Mouse (Mus musculus) midbrain, embryonic 15.5 days (tissue): ENCODE measurements around the gene Itga6. TPM values are rescaled to one million over a fixed set of nuclear protein-coding genes. Genes with fewer than 3 reads are reported as not detected.
"Not testable (repeated sequence)": the region's sequence is repeated elsewhere in the genome, so short reads cannot be mapped to it uniquely, and the experiment has no call there.

Experiments
- ATAC-seq: fragments of 200-750 bp; cut with Nextera tagmentation; replicated peaks from 2 replicates; pipeline ENCODE4 v1.8.0; 2017; ENCODE audit warnings: moderate TSS enrichment
- H3K27ac ChIP-seq: fragments of 300-500 bp; sonication (generic); 2 replicates; pipeline ENCODE4 v1.5.1; 2015; ENCODE audit warnings: mild to moderate bottlenecking, inconsistent platforms
- H3K27me3 ChIP-seq: fragments of 300-500 bp; sonication (generic); replicated peaks from 2 replicates; pipeline ENCODE4 v1.6.1; 2015; ENCODE audit warnings: inconsistent platforms
- H3K36me3 ChIP-seq: fragments of 300-500 bp; sonication (generic); replicated peaks from 2 replicates; pipeline ENCODE4 v1.6.1; 2015; ENCODE audit warnings: inconsistent platforms
- H3K4me1 ChIP-seq: fragments of 300-500 bp; sonication (generic); 2 replicates; pipeline ENCODE4 v1.6.1; 2015; ENCODE audit warnings: inconsistent platforms
- H3K4me2 ChIP-seq: fragments of 300-500 bp; sonication (generic); 2 replicates; pipeline ENCODE4 v1.6.1; 2015; ENCODE audit warnings: inconsistent platforms, mild to moderate bottlenecking, moderate library complexity
- H3K4me3 ChIP-seq: fragments of 300-500 bp; sonication (generic); 2 replicates; pipeline ENCODE4 v1.5.1; 2015; ENCODE audit warnings: mild to moderate bottlenecking, inconsistent platforms
- H3K9ac ChIP-seq: fragments of 300-500 bp; sonication (generic); 2 replicates; pipeline ENCODE4 v1.6.1; 2015; ENCODE audit warnings: mild to moderate bottlenecking, inconsistent platforms
- H3K9me3 ChIP-seq: fragments of 300-500 bp; sonication (generic); 2 replicates; pipeline ENCODE4 v1.6.1; 2016; ENCODE audit warnings: inconsistent platforms
- WGBS: fragments of 180-500 bp; shearing (Covaris S2); methylation state at CpG from one replicate; pipeline ENCODE4 v1.1.7; 2015; ENCODE audit warnings: mixed read lengths; 5-methylcytosine and 5-hydroxymethylcytosine counted together
- polyA plus RNA-seq: library from polyadenylated mRNA; unstranded; fragments of >200 nt; fragmentation: Nextera tagmentation; extraction: Ambion mirVana; gene quantifications from 2 replicates; pipeline ENCODE4 v1.2.1, GENCODE M21; 2015

Gene Itga6
- polyA plus RNA-seq, 1 experiment from 2014 or later = 19.2 TPM

DNA sequence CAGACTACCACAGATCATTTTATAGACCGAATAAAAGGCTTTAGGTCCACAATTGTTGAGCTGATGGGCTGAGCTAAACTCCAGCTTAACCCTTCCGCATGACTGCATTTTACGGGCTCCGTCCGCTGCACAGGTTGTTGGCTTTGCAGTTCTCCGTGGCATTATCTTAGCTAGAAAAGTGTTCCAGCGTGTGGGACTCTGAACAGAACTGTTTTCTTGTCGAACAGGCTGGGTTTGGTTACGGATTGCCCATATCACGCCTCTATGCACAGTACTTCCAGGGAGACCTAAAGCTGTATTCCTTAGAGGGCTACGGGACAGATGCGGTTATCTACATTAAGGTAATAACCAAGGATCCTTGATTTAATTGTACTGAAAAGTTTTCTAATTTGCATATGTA is 152.0 kb downstream of the Itga6 start:
- Histone ChIP-seq H3K4me3 (no peak overlapping the region), H3K27ac (no peak overlapping the region)
- WGBS = 48% methylated on average over 12 of the region's 12 CpGs

DNA sequence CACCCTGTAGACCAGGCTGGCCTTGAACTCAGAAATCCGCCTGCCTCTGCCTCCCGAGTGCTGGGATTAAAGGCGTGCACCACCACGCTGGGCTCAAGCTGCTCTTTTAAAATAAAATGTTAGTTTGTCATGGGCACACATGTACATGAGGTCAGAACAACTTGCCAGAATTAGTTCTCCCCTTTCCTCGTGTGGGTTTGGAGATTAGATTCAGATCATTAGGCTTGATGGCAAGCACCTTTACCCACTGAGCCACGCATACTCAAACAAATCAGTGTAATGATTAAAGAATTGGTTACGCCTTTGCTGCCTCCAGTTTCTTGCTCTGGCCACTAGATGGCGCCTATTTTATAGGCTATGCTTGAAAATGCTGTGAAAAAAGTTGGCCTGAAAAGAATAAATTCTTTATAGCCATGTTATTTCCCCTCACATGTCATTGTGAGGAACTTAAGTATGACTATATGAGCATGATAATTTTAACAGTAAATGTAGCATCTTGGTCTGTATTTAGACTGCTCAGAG is 153.0 kb downstream of the Itga6 start:
- Histone ChIP-seq H3K9me3 (no peaks in the 10 kb centered on the region), H3K4me2 (no peak overlapping the region), H3K27ac (no peak overlapping the region), H3K4me1 (no peaks in the 10 kb centered on the region), H3K9ac (no peak overlapping the region), H3K27me3 (no peaks in the 10 kb centered on the region), H3K4me3 (no peak overlapping the region), H3K36me3 (no peaks in the 10 kb centered on the region)
- WGBS = 54% methylated on average over 8 of the region's 8 CpGs
- ATAC-seq = no peak

More for the DNA sequence above, 152.0 kb downstream of the Itga6 start:
- no peak for ATAC-seq
- no peaks in the 10 kb centered on the region for H3K9me3 ChIP-seq
- no peak overlapping the region for H3K4me2 ChIP-seq
- H3K4me1 ChIP-seq = no peaks in the 10 kb centered on the region
- H3K9ac ChIP-seq = no peak overlapping the region
- H3K36me3 ChIP-seq = no peaks in the 10 kb centered on the region
- no peaks in the 10 kb centered on the region for H3K27me3 ChIP-seq

DNA sequence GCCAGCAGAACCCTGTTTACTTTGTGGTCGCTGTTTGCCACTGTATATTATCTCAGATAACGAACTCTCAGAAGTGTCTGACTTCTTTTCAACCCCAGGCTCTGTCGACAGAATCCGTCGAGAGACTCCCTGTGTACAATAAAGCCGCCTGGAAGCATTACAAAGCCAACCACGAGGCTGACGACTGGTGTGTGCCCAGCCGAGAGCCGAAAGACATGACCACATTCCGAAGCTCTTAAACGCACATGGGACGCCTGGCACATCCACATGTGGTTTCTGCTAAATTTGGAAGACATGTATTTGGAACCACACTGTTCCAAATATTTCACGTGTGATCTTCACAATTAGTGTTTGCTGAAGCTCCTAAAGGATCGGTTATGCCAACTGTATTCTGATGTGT is 154.5 kb downstream of the Itga6 start:
- Histone ChIP-seq H3K27me3 (no peaks in the 10 kb centered on the region), H3K9ac (no peak overlapping the region), H3K9me3 (no peaks in the 10 kb centered on the region), H3K4me1 (no peaks in the 10 kb centered on the region), H3K36me3 (no peaks in the 10 kb centered on the region), H3K27ac (no peak overlapping the region), H3K4me2 (no peak overlapping the region), H3K4me3 (no peak overlapping the region)
- 89% methylated on average over 15 of the region's 15 CpGs for WGBS
- ATAC-seq = no peak

DNA sequence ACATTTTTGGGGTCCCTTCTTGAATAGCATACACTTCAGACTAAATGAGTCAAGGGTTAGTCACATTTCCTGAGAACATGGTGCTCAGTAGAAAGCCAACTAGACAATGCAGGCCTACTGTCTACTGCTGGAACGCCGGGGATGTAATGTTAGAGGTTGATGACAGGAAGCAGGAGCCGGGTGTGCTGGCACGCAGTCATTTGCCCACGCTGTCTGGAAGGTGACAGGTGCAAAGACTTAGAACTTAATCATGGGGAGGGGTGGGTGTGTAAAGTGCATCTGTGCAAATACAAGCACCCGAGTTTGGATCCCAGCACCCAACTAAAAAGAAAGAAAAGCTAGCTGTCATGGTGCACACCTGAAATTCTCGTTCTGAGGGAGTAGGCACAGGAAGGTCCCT is 159.7 kb downstream of the Itga6 start:
- no peaks in the 10 kb centered on the region for H3K4me1 ChIP-seq
- no peak overlapping the region for H3K4me2 ChIP-seq
- no peaks in the 10 kb centered on the region for H3K9me3 ChIP-seq
- no peak for ATAC-seq
- no peaks in the 10 kb centered on the region for H3K27me3 ChIP-seq
- H3K9ac ChIP-seq = no peak overlapping the region
- 95% methylated on average over 7 of the region's 7 CpGs for WGBS
- H3K27ac ChIP-seq = no peak overlapping the region
- no peaks in the 10 kb centered on the region for H3K36me3 ChIP-seq
- no peak overlapping the region for H3K4me3 ChIP-seq

DNA sequence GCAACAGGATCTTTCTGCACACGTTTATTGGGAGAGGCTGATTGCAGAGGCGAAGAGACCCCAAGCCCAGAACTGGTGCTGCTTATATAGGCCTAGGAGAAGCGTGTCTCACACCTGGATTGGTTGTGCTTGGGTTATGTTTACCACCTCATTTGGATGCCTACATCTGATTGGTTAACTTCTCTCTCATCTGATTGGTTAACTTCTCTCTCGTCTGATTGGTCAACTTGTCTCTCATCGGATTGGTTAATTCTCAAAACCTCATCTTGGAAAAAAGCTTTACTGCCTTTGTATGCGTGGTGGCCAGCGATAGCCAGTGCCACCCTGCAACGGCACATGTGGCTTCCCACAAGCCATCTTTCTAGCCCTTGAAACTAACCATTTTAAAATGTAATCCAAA is 160.9 kb downstream of the Itga6 start:
- 94% methylated on average over 8 of the region's 8 CpGs for WGBS
- not testable (repeated sequence) for H3K9me3 ChIP-seq, H3K4me2 ChIP-seq, H3K9ac ChIP-seq, ATAC-seq, H3K27ac ChIP-seq, H3K27me3 ChIP-seq, H3K4me3 ChIP-seq, H3K36me3 ChIP-seq, H3K4me1 ChIP-seq

Other genes starting within 250 kb of the Itga6 start
- gene Dlx1, start 217.5 kb upstream of the Itga6 start, polyA plus RNA-seq = 44.3 and 55.9 TPM in 2 replicates
- gene Dlx2, start 198.9 kb upstream of the Itga6 start, polyA plus RNA-seq = 8.0 and 10.7 TPM in 2 replicates
- 21.2 and 23.9 TPM in 2 replicates for gene Pdk1, start 127.6 kb downstream of the Itga6 start, polyA plus RNA-seq
- 36.9 and 42.9 TPM in 2 replicates for gene Rapgef4, start 235.6 kb downstream of the Itga6 start, polyA plus RNA-seq